Mouse (Mus musculus) liver, embryonic 16.5 days (tissue): ENCODE measurements around the gene Ciao2a. TPM values are rescaled to one million over a fixed set of nuclear protein-coding genes. Genes with fewer than 3 reads are reported as not detected.

Experiments
- ATAC-seq: fragments of 200-750 bp; cut with Nextera tagmentation; 2 replicates; pipeline ENCODE4 v1.8.0; 2017; ENCODE audit warnings: low read depth, mild to moderate bottlenecking, moderate number of reproducible peaks, moderate library complexity
- H3K27ac ChIP-seq: fragments of 300-500 bp; sonication (generic); 2 replicates; pipeline ENCODE4 v1.5.1; 2014; ENCODE audit warnings: mild to moderate bottlenecking, low read length
- H3K27me3 ChIP-seq: fragments of 300-500 bp; sonication (generic); 2 replicates; pipeline ENCODE4 v1.6.1; 2014; ENCODE audit warnings: low read depth, low read length, mixed read lengths; ENCODE audit not compliant: control insufficient read depth, insufficient read depth
- H3K36me3 ChIP-seq: fragments of 300-500 bp; sonication (generic); 2 replicates; pipeline ENCODE4 v1.6.1; 2014; ENCODE audit warnings: mild to moderate bottlenecking; ENCODE audit not compliant: control insufficient read depth, insufficient read depth
- H3K4me1 ChIP-seq: fragments of 300-500 bp; sonication (generic); 2 replicates; pipeline ENCODE4 v1.6.1; 2014; ENCODE audit warnings: low read depth, low read length, mixed read lengths; ENCODE audit not compliant: control insufficient read depth
- H3K4me2 ChIP-seq: fragments of 300-500 bp; sonication (generic); 2 replicates; pipeline ENCODE4 v1.6.1; 2014; ENCODE audit warnings: low read depth, low read length, mixed read lengths
- H3K4me3 ChIP-seq: fragments of 300-500 bp; sonication (generic); 2 replicates; pipeline ENCODE4 v1.5.1; 2014; ENCODE audit warnings: low read depth, mild to moderate bottlenecking, low read length
- H3K9ac ChIP-seq: fragments of 300-500 bp; sonication (generic); 2 replicates; pipeline ENCODE4 v1.6.1; 2014; ENCODE audit warnings: low read depth, low read length
- H3K9me3 ChIP-seq: fragments of 300-500 bp; sonication (generic); replicated peaks from 2 replicates; pipeline ENCODE4 v1.6.1; 2016; ENCODE audit warnings: low read length; ENCODE audit not compliant: control insufficient read depth
- WGBS: fragments of 180-500 bp; shearing (Covaris S2); extraction: QIAGEN DNeasy Blood & Tissue Kit; methylation state at CpG from one replicate; pipeline ENCODE4 v1.1.7; 2014; ENCODE audit not compliant: insufficient replicate concordance; 5-methylcytosine and 5-hydroxymethylcytosine counted together
- polyA plus RNA-seq: library from polyadenylated mRNA; unstranded; fragments of >200 nt; fragmentation: Nextera tagmentation; extraction: Ambion mirVana; gene quantifications from 2 replicates; pipeline ENCODE4 v1.2.1, GENCODE M21; 2015

Gene Ciao2a
- polyA plus RNA-seq, 1 experiment from 2014 or later, result 110 TPM

DNA sequence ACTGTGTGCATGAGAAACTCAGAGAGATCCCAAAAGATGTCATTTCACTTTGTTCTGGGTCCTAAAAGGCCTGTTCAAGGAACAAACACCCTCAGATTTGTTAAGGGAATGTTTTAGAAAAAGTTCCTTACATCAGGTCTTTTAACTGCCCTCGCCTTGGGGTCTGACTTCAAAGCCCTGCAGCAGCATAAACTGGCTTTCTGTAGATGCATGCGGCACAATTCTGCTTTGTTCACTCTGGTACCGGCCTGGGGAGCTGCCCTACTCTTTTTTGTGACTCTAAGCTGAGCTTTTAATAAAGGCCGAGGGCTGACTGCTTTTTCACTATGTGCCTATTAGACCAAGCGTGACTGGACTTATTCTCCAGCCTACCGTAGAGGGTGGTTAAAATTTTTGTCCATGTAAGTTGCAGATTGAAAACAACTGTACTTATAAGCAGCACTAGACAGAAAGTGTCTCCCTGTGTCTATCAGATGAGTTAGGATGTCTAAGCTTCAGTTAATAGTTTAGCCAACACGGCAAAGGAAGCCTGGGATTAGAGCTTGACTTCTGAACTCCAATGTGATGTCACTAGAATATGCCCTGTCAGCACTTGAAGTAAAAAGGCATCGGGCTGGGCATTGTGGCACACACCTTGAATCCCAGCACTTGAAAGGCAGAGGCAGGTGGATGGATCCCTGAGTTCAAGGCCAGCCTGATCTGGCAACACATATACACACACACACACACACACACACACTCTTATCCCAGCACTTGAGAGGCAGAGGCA lies 15.6 kb upstream of the Ciao2a start:
- H3K27ac ChIP-seq, result no peak overlapping the region
- no peak overlapping the region for H3K4me2 ChIP-seq
- no peak overlapping the region for H3K4me3 ChIP-seq
- H3K36me3 ChIP-seq, result peaks cover 9% of the 10 kb centered on the region; the same call in 1 of the 2 replicates
- no peak overlapping the region for H3K9ac ChIP-seq
- peaks cover 7% of the 10 kb centered on the region for H3K4me1 ChIP-seq
- no peaks in the 10 kb centered on the region for H3K27me3 ChIP-seq
- no peaks in the 10 kb centered on the region for H3K9me3 ChIP-seq
- 81% methylated on average over 8 of the region's 8 CpGs for WGBS
- no peak for ATAC-seq

DNA sequence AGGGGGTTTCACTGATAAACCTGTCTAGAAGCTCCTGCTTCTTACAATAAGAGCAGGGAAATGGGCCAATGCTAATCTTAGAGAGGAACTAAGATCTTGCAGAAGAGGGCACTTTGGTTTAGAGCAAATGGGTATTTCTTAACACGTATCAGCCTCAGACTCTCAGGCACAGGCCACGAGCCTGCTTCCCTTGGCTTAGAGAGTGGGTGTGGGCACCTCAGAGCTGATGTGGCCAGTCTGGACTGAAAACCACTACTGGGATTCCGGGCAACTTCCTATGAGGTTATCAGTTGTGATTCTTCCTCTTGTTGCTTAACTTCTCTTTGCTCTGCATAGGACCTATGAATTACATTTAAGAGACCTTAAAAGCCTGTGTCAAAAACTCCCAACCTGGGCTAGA lies 12.1 kb upstream of the Ciao2a start:
- Histone ChIP-seq H3K4me3 (no peak overlapping the region), H3K27me3 (no peaks in the 10 kb centered on the region), H3K36me3 (no peaks in the 10 kb centered on the region; the same call in 1 of the 2 replicates), H3K27ac (no peak overlapping the region), H3K4me1 (peaks cover 21% of the 10 kb centered on the region), H3K4me2 (no peak overlapping the region), H3K9ac (no peak overlapping the region), H3K9me3 (no peaks in the 10 kb centered on the region)
- WGBS, result 41% methylated on average over 3 of the region's 3 CpGs
- no peak for ATAC-seq

DNA sequence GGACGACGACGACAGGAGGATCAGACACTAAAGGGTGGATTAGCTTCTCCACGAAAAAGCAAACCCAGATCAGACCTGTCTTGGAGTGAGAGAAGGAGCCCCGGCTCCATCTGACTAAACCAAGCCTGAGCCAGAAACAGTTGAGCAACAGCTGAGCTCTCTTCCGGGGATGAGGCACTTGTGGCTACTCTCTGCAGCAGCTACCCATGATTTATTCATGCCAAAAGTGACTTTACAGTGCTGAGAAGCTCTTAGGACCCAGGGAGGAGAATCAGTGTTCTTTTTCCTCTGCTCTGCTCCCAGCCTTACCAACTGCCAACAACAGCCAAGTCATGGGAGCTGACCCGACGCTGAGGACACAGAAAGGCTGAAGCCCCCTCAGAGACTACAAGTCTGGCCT lies 9.5 kb upstream of the Ciao2a start:
- WGBS, result 69% methylated on average over 8 of the region's 8 CpGs
- Histone ChIP-seq H3K4me3 (no peak overlapping the region), H3K4me1 (peaks cover 34% of the 10 kb centered on the region), H3K9ac (no peak overlapping the region), H3K9me3 (no peaks in the 10 kb centered on the region), H3K4me2 (no peak overlapping the region), H3K36me3 (no peaks in the 10 kb centered on the region), H3K27me3 (no peaks in the 10 kb centered on the region), H3K27ac (peak overlapping the region; percentile 19; the same call in 1 of the 2 replicates)
- no peak for ATAC-seq

DNA sequence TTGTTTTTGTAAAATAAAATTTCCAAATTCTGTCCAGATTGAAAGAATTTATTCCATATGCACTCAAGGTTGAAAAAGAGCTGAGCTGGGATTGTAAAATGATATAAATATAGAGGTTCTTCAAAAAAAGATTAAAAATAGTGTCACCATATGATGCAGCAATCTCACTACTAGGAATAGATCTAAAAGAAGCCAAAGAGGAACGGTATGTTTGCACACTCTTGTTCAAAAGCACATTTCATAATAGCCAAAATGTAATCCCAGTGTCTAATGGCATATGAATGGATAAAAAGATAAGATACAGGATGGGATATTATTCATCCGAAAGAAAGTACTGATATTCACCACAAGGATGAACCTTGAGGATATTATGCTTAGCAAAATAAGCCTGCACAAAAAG lies 6.9 kb upstream of the Ciao2a start:
- H3K4me3 ChIP-seq, result no peak overlapping the region
- peak overlapping the region; percentile 79 for H3K27ac ChIP-seq
- H3K9me3 ChIP-seq, result no peaks in the 10 kb centered on the region
- no peak overlapping the region for H3K9ac ChIP-seq
- H3K36me3 ChIP-seq, result no peaks in the 10 kb centered on the region
- ATAC-seq, result no peak
- H3K27me3 ChIP-seq, result no peaks in the 10 kb centered on the region
- 71% methylated on average over 2 of the region's 2 CpGs for WGBS
- H3K4me1 ChIP-seq, result peaks cover 44% of the 10 kb centered on the region
- peak overlapping the region; percentile 24; the same call in 1 of the 2 replicates for H3K4me2 ChIP-seq

DNA sequence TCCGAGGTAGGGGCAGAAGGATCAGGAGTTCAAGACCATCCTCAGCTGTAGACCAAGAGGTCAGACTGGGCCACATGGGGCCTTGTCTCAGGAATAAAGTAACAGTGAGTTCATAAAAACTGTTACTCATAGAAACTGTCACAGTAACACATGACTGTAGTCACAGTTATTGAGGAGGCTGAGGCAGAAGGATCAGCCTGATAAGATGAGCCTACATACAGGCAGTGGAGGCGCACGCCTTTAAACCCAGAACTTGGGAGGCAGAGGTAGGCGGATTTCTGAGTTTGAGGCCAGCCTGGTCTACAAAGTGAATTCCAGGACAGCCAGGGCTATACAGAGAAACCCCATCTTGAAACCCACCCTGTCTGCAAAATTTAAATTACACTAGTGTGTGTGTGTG lies 6.3 kb upstream of the Ciao2a start:
- Histone ChIP-seq H3K4me1 (peaks cover 44% of the 10 kb centered on the region), H3K4me2 (peak overlapping the region; percentile 24), H3K27me3 (no peaks in the 10 kb centered on the region), H3K9me3 (no peaks in the 10 kb centered on the region), H3K4me3 (no peak overlapping the region), H3K36me3 (no peaks in the 10 kb centered on the region), H3K9ac (peak overlapping the region; percentile 21; the same call in 1 of the 2 replicates), H3K27ac (peak overlapping the region; percentile 79)
- ATAC-seq, result no peak
- WGBS, result 48% methylated on average over 4 of the region's 4 CpGs

DNA sequence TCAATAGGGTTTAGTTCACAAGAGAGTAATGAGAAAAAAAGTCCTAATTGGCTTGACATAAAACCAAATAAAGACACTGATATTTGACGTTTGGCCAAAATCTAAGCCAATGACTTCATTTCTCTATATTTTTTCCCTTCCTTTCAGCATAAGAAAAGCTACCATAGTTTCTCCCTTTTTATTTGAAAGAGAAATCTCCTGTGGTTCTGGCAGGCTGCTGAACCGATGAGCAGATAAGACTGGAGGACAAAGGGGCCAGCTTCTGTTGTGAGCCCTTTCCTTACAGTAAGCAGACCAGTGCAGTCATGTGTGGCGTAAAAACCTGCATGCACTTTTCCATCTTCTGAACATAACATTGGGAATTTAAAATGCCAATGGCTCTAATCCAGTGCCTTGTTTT lies 5.5 kb upstream of the Ciao2a start:
- Histone ChIP-seq H3K9me3 (no peaks in the 10 kb centered on the region), H3K4me2 (no peak overlapping the region), H3K27me3 (no peaks in the 10 kb centered on the region), H3K4me3 (no peak overlapping the region), H3K27ac (no peak overlapping the region; the same call in 1 of the 2 replicates), H3K36me3 (no peaks in the 10 kb centered on the region), H3K4me1 (peaks cover 51% of the 10 kb centered on the region), H3K9ac (no peak overlapping the region)
- WGBS, result 37% methylated on average over 3 of the region's 3 CpGs
- ATAC-seq, result no peak

DNA sequence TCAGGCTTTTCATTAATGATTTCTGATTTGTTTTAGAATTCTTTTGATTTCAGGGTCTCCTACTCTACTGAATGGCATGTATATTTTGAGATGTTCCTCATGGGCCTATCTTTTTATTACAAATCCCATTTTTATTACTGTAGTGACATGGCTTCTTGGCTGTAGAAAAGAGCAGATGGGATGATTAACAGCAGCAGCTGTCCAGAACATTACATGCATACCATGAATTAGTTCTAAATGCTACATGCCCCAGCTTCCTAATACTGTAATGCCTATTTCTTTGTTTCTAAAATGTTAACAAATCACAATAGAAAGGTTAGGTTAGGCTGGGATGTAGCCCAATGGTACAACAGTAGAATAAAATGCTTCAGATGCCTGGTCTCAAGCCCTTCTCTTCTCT lies 5.0 kb upstream of the Ciao2a start:
- H3K4me1 ChIP-seq, result peaks cover 51% of the 10 kb centered on the region

DNA sequence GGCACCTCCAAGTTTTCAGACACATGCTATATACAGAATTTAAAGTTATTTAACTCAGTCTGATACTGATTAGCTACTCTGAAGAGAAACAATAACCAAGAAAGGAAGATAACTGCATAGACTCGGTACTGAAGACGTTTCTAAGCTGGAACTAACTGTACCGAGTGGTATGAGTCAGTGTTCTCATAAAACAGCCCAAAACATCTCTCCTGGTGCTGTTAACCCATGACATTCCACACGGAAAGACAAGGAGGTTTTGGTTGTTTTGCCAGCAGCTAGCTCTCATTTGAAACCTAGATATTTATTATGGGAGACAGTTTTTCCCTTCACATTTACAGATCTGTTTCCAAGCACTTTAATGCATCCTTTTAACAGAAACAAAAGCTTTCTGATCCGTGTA lies 2.8 kb upstream of the Ciao2a start:
- Histone ChIP-seq H3K4me3 (peak overlapping the region; percentile 83), H3K4me2 (peak overlapping the region; percentile 88), H3K27ac (peak overlapping the region; percentile 96), H3K27me3 (no peaks in the 10 kb centered on the region), H3K9ac (peak overlapping the region; percentile 92), H3K9me3 (no peaks in the 10 kb centered on the region), H3K4me1 (peaks cover 55% of the 10 kb centered on the region), H3K36me3 (no peaks in the 10 kb centered on the region)
- WGBS, result 6% methylated on average over 5 of the region's 5 CpGs
- no peak for ATAC-seq

More for the DNA sequence above, 5.0 kb upstream of the Ciao2a start:
- Histone ChIP-seq H3K27ac (no peak overlapping the region), H3K27me3 (no peaks in the 10 kb centered on the region), H3K4me3 (no peak overlapping the region), H3K9ac (no peak overlapping the region), H3K9me3 (no peaks in the 10 kb centered on the region), H3K36me3 (no peaks in the 10 kb centered on the region), H3K4me2 (no peak overlapping the region)
- ATAC-seq, result no peak

DNA sequence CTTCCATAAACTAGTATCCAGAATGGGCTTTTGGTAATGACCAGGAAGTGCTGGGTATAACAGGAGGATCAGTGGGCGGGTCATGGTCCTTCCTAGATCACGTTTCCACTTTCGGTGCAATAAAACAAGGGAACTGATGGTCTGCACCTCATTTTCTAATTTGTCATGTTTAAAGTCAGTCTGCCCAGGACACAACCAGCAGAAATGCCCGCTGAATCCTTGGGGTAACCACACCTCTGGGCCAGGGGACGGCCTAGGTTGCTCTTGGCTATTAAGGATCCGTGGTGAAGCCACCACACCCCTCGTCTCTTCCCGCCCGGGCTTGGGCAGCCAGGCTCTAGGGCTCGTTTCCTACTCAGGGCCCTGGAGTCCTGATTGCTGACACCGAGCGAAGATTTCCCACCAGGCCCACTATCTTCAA lies 2.3 kb upstream of the Ciao2a start:
- Histone ChIP-seq H3K36me3 (no peaks in the 10 kb centered on the region), H3K27me3 (no peaks in the 10 kb centered on the region), H3K4me2 (peak overlapping the region; percentile 88), H3K4me1 (peaks cover 51% of the 10 kb centered on the region), H3K27ac (peak overlapping the region; percentile 96), H3K9ac (peak overlapping the region; percentile 92), H3K4me3 (peak overlapping the region; percentile 83), H3K9me3 (no peaks in the 10 kb centered on the region)
- WGBS, result 0% methylated on average over 12 of the region's 12 CpGs
- ATAC-seq, result peak; percentile 47
